Mouse (Mus musculus): ENCODE measurements at regions not wholly inside any gene's neighbourhood (a gene's known extent, or its start where the extent isn't known, plus 50 kb on each side); places are given as distances from the start of the nearest gene placed in this dataset.

DNA sequence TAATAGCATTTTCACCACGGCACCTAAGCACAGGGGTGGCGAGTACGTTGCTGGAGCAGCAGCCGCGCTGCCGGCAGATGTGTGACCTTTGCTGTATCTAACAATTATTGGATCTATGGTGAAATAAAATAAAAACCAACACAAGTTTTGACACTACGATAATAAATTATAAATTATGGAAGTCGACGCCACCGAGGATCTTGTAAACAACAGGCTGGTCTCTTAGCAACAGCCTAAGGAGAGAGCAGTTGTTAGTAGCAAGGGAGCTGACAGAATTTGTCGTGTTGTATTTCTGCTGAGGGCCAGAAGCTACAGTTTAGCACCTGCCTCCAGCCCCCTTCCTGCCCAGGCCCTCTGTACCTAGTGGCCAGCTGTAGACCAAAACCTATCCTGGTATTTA lies 535.8 kb upstream of the 3110018I06Rik start:
- ATAC-seq (ENCODE audit: insufficient number of reproducible peaks, low FRiP score, low TSS enrichment): no peak

DNA sequence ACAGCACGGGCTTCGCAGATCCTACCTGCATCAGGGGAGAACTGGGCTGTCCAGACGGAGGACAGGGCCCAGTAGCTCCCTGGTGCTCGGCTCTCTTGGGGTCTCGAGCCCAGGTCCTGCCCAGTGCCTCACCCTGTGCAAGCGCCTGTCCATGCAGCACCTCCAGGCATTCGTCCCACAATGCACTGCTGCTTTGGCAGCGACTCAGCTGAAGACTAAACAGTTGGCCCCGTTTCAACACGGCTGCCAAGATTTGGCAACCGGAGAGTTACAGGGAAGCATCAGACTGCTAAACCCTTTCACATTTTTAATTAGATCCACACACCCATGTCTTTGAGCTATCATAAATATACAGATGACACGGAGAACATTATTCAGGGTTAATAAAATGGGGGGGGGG lies 532.7 kb upstream of the 3110018I06Rik start:
- peak; percentile 38; the same call in 1 of the 2 replicates for ATAC-seq (ENCODE audit: insufficient number of reproducible peaks, low FRiP score, low TSS enrichment)

DNA sequence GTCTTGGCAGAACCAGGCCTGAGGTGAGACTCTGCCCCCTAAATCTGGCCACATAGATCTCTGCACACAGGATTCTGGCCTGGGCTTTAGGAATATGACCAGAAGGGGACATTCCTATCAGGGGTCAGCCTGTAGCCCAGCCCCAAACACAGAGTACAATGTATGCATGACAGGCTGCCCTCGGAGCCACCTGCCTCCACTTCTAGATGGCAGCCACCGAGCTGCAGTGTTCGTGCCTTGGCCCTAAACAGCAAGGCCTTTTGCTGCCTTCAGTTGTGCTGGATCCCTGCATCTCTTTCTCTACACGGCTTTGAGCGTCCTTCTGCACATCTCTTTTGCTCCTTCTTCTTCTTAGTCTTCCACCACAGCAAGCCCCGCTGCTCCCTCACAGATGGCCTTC lies 532.2 kb upstream of the 3110018I06Rik start:
- no peak for ATAC-seq (ENCODE audit: insufficient number of reproducible peaks, low FRiP score, low TSS enrichment)

DNA sequence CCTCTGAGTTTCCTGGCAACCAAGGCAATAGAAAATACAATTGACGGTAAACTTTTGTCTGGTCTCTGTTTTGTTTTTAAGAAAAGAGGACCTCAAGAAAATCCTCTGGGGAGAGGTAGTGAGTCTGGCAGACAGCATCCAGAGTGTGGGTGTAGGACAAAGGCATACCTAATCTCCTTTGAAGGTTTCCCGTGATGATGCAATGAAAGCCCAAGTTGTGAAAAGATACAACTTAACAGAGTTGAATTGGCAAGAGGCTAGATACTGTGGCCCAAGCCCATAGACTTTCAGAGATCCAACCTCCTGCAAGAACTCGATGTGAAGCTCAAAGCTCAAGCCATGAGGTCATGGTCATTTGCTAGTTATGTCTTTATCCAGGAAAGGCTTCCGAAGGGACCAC lies 526.4 kb upstream of the 3110018I06Rik start:
- ATAC-seq (ENCODE audit: insufficient number of reproducible peaks, low FRiP score, low TSS enrichment): no peak

DNA sequence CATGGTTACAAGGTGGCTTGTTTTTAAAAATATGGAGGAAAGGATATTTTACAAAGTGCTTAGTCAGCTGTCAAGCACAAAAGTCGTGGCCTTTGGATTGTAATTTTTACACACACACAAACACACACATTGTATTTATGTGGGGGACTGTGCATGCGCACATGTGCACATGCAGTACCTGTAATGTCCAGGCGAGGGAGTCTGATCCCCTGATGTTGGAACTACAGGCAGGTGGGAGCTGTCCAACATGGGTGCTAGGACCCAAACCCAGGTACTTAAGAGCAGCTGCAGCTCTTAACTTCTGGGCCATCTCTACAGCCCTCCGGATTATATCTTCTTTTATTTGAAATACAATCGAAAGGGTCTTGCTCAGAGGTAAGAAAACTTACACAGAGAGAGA lies 524.7 kb upstream of the 3110018I06Rik start:
- ATAC-seq (ENCODE audit: insufficient number of reproducible peaks, low FRiP score, low TSS enrichment): no peak

DNA sequence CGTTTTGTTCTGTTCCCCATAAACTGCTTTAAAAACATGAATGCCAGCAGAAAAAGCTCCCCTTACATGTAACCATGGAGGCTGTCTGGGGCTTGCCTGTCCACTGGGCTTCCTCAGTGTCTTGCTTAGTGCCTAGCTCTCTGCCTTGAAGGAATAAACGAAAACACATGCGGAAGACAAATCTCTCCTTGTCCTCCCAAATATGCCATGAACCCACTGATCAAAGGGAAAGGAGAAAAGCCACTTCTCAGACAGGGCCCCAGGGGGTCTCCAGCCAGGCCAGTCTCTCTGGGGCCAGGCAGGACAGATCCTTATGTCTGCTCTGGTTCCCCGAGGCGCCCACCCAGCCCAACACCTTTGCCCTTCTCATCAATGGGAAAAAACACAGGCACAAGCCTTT lies 518.6 kb upstream of the 3110018I06Rik start:
- ATAC-seq (ENCODE audit: insufficient number of reproducible peaks, low FRiP score, low TSS enrichment): no peak

DNA sequence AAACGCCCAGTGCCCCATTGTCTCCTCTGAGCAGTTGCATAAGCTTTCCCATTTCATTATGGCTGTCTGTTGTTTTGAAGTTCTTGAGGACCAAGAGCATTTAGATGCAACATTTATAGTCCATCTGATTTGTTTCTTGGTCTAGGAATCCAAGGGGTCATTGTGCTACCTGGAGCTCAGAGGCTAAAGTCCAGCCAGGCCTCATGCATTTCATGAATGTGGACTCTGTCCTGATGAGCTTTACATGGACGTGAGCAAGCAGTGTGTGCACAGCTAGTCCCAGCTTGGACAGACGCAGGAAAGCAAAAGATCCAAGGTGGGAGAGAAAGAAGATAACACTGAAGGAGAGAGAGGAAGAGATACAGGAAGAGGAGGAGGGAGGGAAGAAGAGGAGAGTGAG lies 496.0 kb upstream of the 3110018I06Rik start:
- ATAC-seq (ENCODE audit: insufficient number of reproducible peaks, low FRiP score, low TSS enrichment): no peak

DNA sequence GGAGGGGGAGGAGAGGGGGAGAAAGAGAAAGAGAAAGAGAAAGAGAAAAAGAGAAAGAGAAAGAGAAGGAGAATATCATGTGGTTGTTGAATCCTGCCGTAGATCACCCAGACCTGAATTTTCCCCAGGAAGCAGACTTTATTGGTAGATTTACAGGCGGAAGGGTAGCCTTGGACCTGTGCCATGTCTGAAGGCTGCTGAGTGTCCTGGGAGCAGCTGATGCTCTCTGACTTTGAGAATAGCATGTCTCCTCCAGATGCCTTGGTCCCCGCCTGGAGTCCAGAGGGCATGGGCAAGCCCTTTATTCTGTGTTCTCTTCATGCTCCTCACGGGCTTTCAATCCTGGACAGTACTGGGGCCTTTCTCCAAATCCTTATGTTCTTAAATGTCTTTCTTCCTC lies 495.4 kb upstream of the 3110018I06Rik start:
- ATAC-seq (ENCODE audit: insufficient number of reproducible peaks, low FRiP score, low TSS enrichment): no peak

DNA sequence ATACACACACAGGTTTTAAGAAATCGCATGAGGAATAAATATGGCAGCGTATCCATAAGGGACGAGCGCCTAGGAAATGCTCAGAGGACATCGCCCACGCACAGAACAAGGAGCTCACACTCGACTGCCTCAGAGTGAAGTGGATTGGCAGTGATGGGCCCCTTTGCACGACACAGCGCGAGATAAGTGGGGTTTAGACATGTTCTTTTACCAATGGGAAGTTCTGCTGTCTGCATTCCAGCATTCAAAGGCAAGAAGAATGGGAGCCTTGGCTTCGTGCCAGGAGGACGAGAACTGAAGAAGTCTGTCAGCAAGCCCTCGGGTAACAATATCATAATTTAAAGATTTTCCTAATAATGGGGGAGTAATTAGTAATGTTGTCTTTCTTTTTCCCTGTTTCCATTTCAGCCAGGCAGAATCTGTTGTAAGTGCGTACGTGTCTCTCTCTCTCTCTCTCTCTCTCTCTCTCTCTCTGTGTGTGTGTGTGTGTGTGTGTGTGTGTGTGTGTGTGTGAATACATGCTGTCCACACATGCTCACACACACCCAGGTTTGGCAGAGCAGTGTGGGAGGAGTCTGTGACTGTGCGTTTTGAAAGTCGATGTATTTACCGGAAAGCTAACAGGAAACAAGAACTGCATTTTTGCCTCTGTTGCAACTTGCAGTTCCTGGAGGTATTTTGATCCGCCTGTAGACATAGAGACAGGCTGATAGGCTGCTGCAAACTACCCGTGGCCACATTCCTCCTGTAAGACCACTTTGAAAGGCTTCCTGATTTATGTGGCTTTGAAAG lies 477.2 kb upstream of the 3110018I06Rik start:
- no peak for ATAC-seq (ENCODE audit: insufficient number of reproducible peaks, low FRiP score, low TSS enrichment)

DNA sequence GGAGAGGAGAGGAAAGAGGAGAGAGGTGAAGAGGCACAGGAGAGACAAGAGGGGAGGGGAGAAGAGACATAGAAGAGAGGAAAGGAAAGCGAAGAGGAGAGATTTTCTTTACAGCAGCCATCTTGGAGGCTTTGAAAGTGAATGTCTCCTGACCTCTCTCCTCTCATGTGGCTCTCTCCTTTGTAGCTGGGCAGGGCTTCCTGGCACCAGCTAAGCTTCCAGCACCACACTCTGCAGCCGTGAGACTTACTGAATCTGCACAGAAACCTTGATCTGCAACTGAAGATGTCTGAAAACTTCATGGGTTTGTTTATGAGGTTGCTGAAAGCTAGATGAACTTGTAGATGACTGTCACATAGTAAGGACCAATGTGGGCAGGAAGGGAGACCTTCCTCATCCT lies 471.6 kb upstream of the 3110018I06Rik start:
- ATAC-seq (ENCODE audit: insufficient number of reproducible peaks, low FRiP score, low TSS enrichment): no peak

DNA sequence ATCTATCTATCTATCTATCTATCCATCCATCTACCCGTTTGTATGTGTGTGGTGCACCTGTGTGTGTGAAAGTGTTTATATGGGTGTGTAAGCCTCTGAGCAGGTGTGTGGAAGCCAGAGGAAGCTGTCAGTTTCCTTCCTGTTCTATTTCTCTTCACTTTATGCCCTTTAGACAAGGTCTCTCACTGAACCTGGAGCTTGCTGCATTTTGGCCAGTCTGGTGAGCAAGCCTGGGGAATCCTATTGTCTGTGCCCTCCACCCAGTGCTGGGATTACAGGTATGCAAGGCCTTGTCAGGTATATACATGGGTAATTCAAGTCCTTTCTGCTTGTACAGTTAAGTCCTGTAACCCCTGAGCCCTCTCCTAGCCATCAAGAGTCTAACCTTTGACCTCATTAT lies 466.6 kb upstream of the 3110018I06Rik start:
- ATAC-seq (ENCODE audit: insufficient number of reproducible peaks, low FRiP score, low TSS enrichment): no peak

DNA sequence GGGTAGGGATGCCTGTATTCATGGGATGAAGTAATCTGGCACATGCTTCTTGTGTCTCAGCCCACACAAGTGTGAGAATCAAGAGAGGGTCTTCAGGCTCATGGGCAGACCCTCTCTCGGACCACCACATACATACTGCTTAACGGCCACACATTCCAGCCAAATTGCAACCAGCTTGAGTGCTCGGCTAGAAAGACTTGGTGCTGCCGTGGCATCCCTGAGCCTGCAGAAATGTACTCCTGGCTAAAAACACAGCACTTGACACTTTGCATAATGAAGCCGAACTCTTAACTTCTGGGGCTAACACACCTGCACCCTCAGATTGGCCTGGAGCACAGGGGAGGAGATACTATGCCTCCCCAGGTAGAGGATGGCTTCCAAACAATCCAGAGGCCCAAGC lies 461.6 kb upstream of the 3110018I06Rik start:
- ATAC-seq (ENCODE audit: insufficient number of reproducible peaks, low FRiP score, low TSS enrichment): no peak

DNA sequence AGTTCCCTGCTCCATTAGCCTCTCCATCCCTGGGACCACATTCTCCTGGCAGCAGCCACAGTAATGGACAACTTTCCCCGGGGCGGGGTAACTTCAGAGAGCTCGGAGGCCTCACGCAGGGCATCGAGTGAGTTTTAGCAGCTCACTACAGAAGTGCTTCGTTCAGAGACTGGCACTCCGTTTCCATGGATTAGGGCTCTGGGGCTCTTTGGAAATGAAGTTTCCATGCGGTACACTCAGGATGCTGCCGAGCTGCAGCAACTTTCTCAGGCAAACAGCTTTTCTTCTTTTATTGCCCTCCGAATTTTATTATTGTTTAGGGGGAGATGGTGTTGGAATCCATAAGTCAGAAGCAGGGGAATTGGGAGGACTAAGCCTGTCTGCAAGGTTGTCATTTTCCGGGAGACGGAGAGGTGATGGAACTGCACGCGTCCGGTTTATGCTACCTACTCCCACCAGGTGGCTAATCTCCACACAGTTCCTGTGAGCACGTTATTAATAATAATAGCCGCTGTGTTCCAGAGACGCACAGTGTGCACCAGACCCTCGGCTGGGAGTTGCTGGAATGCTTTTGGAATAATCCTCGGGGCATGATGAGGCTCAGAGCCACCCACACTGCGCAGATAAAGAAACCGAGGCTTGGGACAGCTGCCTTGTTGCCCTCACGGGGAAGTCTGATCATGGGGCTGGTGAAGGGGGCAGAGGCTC lies 460.4 kb upstream of the 3110018I06Rik start:
- no peak for ATAC-seq (ENCODE audit: insufficient number of reproducible peaks, low FRiP score, low TSS enrichment)

DNA sequence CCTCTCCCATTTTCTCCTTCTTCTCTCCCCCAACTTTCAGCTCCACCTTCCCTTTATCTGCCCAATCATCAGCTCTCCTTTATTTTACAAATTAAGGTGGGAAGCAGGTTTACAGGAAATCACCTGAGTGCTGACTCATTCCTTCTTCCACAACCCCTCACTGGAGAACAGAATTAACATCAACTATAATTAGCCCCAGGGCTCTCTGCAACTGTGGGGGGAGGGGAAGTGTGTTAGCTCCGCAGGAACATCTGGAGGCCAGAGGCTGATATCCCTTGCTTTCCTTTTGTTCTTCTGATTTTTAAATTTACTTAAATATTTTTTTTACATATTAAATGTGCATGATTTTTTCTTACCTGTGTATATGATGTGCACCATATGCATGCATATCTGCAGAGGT lies 459.4 kb upstream of the 3110018I06Rik start:
- no peak for ATAC-seq (ENCODE audit: insufficient number of reproducible peaks, low FRiP score, low TSS enrichment)

DNA sequence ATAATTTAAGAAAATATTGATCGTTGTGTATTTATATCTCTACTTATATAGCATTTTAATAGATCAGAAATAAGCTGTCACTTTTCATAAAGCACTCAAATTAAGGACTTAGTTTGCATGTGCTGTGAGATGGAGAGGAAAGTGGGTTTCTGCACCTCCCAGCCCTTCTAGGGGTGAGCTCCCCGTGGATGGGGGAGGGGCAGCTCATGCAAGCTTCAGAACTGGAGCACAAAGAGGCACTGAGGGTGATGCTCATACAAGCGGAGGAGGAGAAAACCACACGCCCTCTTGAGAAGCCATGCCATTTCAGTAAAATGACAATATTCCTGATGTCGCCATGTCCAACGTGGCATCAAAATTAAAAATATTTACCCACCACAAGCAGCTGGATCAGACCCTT lies 452.1 kb upstream of the 3110018I06Rik start:
- ATAC-seq (ENCODE audit: insufficient number of reproducible peaks, low FRiP score, low TSS enrichment): no peak

DNA sequence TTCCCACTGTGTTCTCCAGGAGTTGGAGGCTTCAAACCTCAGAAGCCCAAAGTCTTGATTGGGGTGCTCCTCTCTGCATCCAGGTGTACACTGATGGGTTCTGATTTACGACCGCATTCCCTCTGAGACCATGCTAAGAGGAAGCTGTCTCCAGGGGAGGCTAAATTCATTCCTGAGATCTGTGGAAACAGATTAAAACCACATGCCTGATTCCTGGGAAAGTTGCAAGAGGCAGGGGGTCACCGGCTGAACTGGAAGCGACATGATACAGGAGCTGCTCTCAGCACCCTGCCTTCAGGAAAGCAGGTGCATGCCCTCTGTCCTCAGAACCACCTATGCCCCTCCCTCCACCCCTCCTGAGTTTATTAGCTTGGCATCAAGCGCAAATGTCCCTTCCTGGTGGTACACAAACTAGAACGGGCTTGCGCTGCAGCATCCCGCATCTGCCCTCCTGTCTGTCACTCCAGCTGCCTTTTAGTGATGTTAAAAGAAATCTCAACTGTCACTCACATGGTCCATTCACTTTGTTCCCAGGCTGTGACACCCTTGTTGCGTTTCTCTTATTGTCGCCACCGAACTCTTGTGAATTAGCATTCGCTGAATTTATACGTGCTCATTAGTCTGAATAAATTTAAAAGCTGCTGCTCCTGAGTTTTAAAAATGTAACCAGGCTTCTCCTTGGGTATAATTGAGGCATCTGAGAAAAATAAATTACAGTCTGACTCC lies 446.3 kb upstream of the 3110018I06Rik start:
- ATAC-seq (ENCODE audit: insufficient number of reproducible peaks, low FRiP score, low TSS enrichment): no peak

DNA sequence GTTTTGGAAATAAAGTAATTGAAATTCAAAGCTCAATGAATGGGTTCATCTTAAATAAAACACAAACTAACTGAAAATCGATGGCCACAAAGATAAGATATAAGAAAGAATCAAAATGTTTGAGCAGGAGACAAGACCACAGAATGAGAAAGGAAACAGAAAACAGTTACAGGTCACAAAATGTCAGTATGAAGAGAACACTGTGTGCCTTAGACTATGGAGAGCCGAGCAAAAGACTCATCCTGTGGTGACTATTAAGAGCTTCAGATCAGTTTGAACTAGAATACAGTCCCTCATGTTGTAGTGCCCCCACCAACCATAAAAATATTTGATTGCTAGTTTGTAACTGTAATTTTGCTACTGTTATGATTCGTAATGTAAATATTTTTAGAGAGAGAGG lies 441.9 kb upstream of the 3110018I06Rik start:
- ATAC-seq (ENCODE audit: insufficient number of reproducible peaks, low FRiP score, low TSS enrichment): no peak

DNA sequence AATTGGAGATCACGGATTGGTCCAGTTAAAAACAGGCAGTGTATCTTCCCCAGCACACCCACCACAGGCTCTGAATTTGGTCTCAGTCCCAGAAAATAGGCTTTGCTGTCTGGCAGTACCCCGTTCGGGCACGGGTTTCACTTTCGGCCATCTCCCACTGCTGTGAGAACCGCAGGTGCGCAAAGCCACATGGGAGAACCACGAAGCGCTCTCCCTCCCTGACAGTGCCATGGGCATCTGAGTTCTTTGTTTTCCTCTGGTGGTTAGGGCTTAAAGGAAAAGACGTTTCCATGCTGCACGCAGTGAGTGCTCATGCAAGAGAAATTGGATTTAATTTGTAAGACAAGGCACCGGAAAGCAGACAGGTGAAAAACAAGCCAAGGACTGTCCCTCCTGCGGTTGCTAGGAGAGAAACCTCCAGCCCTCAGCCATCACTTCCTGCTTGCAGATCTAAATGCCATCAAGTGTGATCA lies 441.3 kb upstream of the 3110018I06Rik start:
- ATAC-seq (ENCODE audit: insufficient number of reproducible peaks, low FRiP score, low TSS enrichment): peak; percentile 71

DNA sequence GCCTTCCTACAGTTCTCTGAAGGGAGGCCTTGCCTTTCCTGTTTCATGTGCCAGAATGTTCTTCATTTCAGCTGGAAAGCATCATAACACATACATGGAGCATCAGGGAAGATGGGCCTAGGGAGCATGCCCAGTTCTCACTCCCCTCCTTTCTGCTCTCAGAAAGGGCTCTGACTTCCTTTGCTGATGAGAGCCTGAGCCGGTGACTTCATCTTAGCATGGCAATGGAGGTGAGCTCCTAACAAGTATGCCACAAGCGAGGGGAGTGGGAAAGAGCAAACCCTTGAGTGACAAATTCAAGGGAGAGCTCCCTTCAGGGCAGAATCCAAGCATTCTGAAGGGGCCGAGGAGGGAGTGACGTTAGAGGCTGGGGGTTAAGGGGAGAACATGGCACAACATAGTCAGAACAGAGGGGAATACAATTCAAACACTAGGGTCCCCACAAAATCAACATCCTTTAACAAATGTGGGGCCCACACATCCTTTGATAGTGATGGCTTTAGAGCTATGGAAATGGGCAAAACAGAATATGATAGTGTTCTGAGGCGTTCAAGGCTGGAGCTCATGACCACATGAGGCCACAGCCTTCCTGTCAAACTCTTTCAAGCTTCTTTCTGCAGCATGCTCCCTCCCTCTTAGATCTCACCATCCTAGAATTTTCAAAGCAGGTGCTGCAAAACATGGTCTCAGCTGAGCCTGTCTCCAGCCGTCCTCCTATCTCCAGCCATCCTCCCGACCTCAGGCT lies 437.4 kb upstream of the 3110018I06Rik start:
- ATAC-seq (ENCODE audit: insufficient number of reproducible peaks, low FRiP score, low TSS enrichment): no peak

DNA sequence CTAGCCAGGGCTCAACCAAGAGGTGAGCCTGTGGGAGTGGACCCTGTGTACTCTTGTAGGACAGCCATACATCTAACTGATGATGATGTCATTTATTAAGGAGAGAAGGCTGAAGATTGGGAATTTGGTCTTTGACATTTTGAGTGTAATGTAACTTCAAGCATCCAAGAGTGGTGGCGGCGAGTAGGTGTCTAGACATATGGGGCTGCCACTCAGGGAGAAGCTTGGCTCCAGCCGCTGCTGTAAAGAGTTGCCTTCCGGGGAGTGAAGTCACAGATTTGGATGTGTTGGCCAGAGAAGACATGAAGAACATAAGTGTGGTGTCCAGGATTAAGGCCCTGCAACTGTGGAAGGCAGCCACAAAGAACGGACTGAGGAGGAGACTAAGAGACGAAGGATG lies 436.3 kb upstream of the 3110018I06Rik start:
- ATAC-seq (ENCODE audit: insufficient number of reproducible peaks, low FRiP score, low TSS enrichment): no peak

DNA sequence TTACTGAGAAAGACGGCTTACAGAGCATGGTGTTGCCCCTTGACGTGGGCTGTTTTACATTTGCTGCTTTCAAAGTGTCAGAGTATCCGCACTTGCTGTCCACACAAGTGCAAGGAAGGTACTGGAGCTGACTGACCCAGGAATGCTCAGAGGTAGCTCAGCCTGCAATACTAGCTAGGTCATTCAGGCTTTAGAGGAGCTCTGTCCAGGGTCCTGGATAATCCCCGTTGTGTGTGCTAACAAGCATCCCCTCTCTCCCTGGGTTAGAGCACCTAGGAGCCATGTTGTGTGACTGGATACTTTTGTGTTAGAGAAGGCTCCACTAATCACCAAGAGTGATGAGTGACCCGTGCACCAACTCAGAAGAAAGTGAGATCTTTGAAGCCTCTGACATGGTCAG lies 431.9 kb upstream of the 3110018I06Rik start:
- no peak for ATAC-seq (ENCODE audit: insufficient number of reproducible peaks, low FRiP score, low TSS enrichment)
